Mouse (Mus musculus) embryonic fibroblast, embryonic 13.5 days (primary cell): Measurements from ENCODE around the gene Rnf20.

ENCODE experiments used
- CTCF ChIP-seq: IDR thresholded peaks from 2 replicates; pipeline ENCODE4 v1.5.1; 2011; ENCODE audit warnings: mild to moderate bottlenecking, control low read depth, low read length, moderate library complexity, borderline replicate concordance; ENCODE audit not compliant: insufficient read depth
- POLR2A ChIP-seq: IDR thresholded peaks from 2 replicates; pipeline ENCODE4 v1.6.1; 2011; ENCODE audit warnings: low read depth, mild to moderate bottlenecking, control low read depth, low read length, moderate library complexity

GRCm38 (mm10) chr4:49583965-49584831, 47.6 kb upstream of the Rnf20 start:
- no peak for TF ChIP-seq CTCF
- TF ChIP-seq POLR2A = no peak
